Mouse (Mus musculus) MEL (cell line): ENCODE results near the gene Trmt1. TPM values are rescaled to one million over a fixed set of nuclear protein-coding genes. Genes with fewer than 3 reads are reported as not detected.

Experiments
- DNase-seq: peaks from one replicate; pipeline ENCODE4 v3.0.0; 2011; ENCODE audit warnings: low read depth, low spot score
- H3K27ac ChIP-seq: 2 replicates; pipeline ENCODE4 v1.5.1; 2012; ENCODE audit warnings: low read depth, mild to moderate bottlenecking, control low read depth, low read length, moderate library complexity; ENCODE audit not compliant: control insufficient read depth
- H3K27me3 ChIP-seq, 2 experiments: fragments of 150-350 bp in 1 of 2; sonication (generic) in 1 of 2; 2 replicates each; pipeline ENCODE4 v1.6.1; 2012; ENCODE audit warnings: low read length in 2 of 2, mild to moderate bottlenecking in 2 of 2, improper control_type of control experiment in 1 of 2, moderate library complexity in 1 of 2; ENCODE audit not compliant: insufficient read depth in 2 of 2, control insufficient read depth in 1 of 2
- H3K36me3 ChIP-seq, 2 experiments: 2 replicates each; pipeline ENCODE4 v1.6.1; 2012 to 2014; ENCODE audit warnings: low read length in 2 of 2, improper control_type of control experiment in 1 of 2, inconsistent platforms in 1 of 2, mild to moderate bottlenecking in 1 of 2; ENCODE audit not compliant: insufficient read depth in 2 of 2, control insufficient read depth in 1 of 2
- H3K4me1 ChIP-seq, 2 experiments: fragments of 150-350 bp in 1 of 2; sonication (generic) in 1 of 2; 2 replicates each; pipeline ENCODE4 v1.6.1; 2012; ENCODE audit warnings: low read length in 2 of 2, improper control_type of control experiment in 1 of 2, mild to moderate bottlenecking in 1 of 2; ENCODE audit not compliant: insufficient read depth in 2 of 2, control insufficient read depth in 1 of 2
- H3K4me3 ChIP-seq, 2 experiments: fragments of 150-350 bp in 1 of 2; sonication (generic) in 1 of 2; 2 replicates each; pipeline ENCODE4 v1.5.1; 2012; ENCODE audit warnings: low read depth in 2 of 2, low read length in 2 of 2, mild to moderate bottlenecking in 2 of 2, moderate library complexity in 2 of 2, control low read depth in 1 of 2, improper control_type of control experiment in 1 of 2; ENCODE audit not compliant: control insufficient read depth in 1 of 2, insufficient read depth in 1 of 2
- H3K79me2 ChIP-seq: 2 replicates; pipeline ENCODE4 v1.6.1; 2012; ENCODE audit warnings: mild to moderate bottlenecking, low read length, moderate library complexity; ENCODE audit not compliant: control insufficient read depth, poor library complexity, insufficient read depth
- H3K9ac ChIP-seq: 2 replicates; pipeline ENCODE4 v1.6.1; 2012; ENCODE audit warnings: low read depth, mild to moderate bottlenecking, control low read depth, low read length, moderate library complexity; ENCODE audit not compliant: control insufficient read depth, poor library complexity, severe bottlenecking
- H3K9me3 ChIP-seq: fragments of 150-350 bp; sonication (generic); replicated peaks from 2 replicates; pipeline ENCODE4 v1.6.1; 2012; ENCODE audit warnings: mild to moderate bottlenecking, low read length, improper control_type of control experiment, moderate library complexity; ENCODE audit not compliant: insufficient read depth
- BHLHE40 ChIP-seq: IDR thresholded peaks from 2 replicates; pipeline ENCODE4 v1.6.1; 2012; ENCODE audit warnings: low read depth, mild to moderate bottlenecking, inconsistent platforms, low read length, improper control_type of control experiment, borderline replicate concordance
- CHD1 ChIP-seq: IDR thresholded peaks from 2 replicates; pipeline ENCODE4 v1.6.1; 2012; ENCODE audit warnings: low read depth, mild to moderate bottlenecking, inconsistent platforms, low read length, improper control_type of control experiment
- CHD2 ChIP-seq: IDR thresholded peaks from 2 replicates; pipeline ENCODE4 v1.6.1; 2011; ENCODE audit warnings: low read length, improper control_type of control experiment
- CTCF ChIP-seq, 3 experiments: IDR thresholded peaks in 2 of 3; conservative IDR thresholded peaks in 1 of 3; 2 replicates each; pipeline ENCODE4 v1.5.1; 2011 to 2012; ENCODE audit warnings: low read length in 3 of 3, low read depth in 2 of 3, mild to moderate bottlenecking in 2 of 3, improper control_type of control experiment in 1 of 3, inconsistent platforms in 1 of 3, mixed read lengths in 1 of 3, moderate library complexity in 1 of 3; ENCODE audit not compliant: control insufficient read depth in 1 of 3, insufficient read depth in 1 of 3, poor library complexity in 1 of 3, severe bottlenecking in 1 of 3
- E2F4 ChIP-seq: IDR thresholded peaks from 2 replicates; pipeline ENCODE4 v1.6.1; 2011; ENCODE audit warnings: low read depth, low read length, improper control_type of control experiment, borderline replicate concordance
- ELF1 ChIP-seq: IDR thresholded peaks from 2 replicates; pipeline ENCODE4 v1.6.1; 2014; ENCODE audit warnings: low read depth, mild to moderate bottlenecking, inconsistent platforms, low read length, improper control_type of control experiment, moderate library complexity
- EP300 ChIP-seq, 2 experiments: IDR thresholded peaks; 2 replicates each; pipeline ENCODE4 v1.6.1; 2011; ENCODE audit warnings: improper control_type of control experiment in 2 of 2, low read length in 2 of 2, low read depth in 1 of 2, mild to moderate bottlenecking in 1 of 2
- ETS1 ChIP-seq: IDR thresholded peaks from 2 replicates; pipeline ENCODE4 v1.6.1; 2012; ENCODE audit warnings: low read depth, mild to moderate bottlenecking, inconsistent platforms, low read length, improper control_type of control experiment, moderate library complexity
- GABPA ChIP-seq: IDR thresholded peaks from 2 replicates; pipeline ENCODE4 v1.6.1; 2012; ENCODE audit warnings: low read depth, mild to moderate bottlenecking, inconsistent platforms, low read length, improper control_type of control experiment, moderate library complexity
- GATA1 ChIP-seq: IDR thresholded peaks from 2 replicates; pipeline ENCODE4 v1.6.1; 2011; ENCODE audit warnings: low read depth, low read length, improper control_type of control experiment
- HCFC1 ChIP-seq: IDR thresholded peaks from 2 replicates; pipeline ENCODE4 v1.6.1; 2012; ENCODE audit warnings: low read depth, mild to moderate bottlenecking, inconsistent platforms, low read length, improper control_type of control experiment, moderate library complexity
- JUND ChIP-seq: IDR thresholded peaks from 2 replicates; pipeline ENCODE4 v1.6.1; 2011; ENCODE audit warnings: low read depth, mild to moderate bottlenecking, improper control_type of control experiment, low read length
- KAT2A ChIP-seq: conservative IDR thresholded peaks from 2 replicates; pipeline ENCODE4 v1.6.1; 2012; ENCODE audit warnings: low read depth, low read length, improper control_type of control experiment, inconsistent platforms
- MAFK ChIP-seq: IDR thresholded peaks from 2 replicates; pipeline ENCODE4 v1.6.1; 2011; ENCODE audit warnings: low read depth, mild to moderate bottlenecking, low read length, improper control_type of control experiment, borderline replicate concordance
- MAZ ChIP-seq: IDR thresholded peaks from 2 replicates; pipeline ENCODE4 v1.6.1; 2012; ENCODE audit warnings: low read depth, mild to moderate bottlenecking, inconsistent platforms, low read length, improper control_type of control experiment
- MEF2A ChIP-seq: IDR thresholded peaks from 2 replicates; pipeline ENCODE4 v1.6.1; 2014; ENCODE audit warnings: low read depth, mild to moderate bottlenecking, inconsistent platforms, low read length, improper control_type of control experiment; ENCODE audit not compliant: poor library complexity, insufficient replicate concordance, severe bottlenecking; ENCODE audit errors: extremely low read depth
- MXI1 ChIP-seq: IDR thresholded peaks from 2 replicates; pipeline ENCODE4 v1.6.1; 2011; ENCODE audit warnings: mild to moderate bottlenecking, low read depth, low read length, improper control_type of control experiment
- MYB ChIP-seq: IDR thresholded peaks from 2 replicates; pipeline ENCODE4 v1.6.1; 2011; ENCODE audit warnings: mild to moderate bottlenecking, low read depth, low read length, improper control_type of control experiment
- MYC ChIP-seq: IDR thresholded peaks from 2 replicates; pipeline ENCODE4 v1.6.1; 2011; ENCODE audit warnings: low read depth, mild to moderate bottlenecking, low read length, improper control_type of control experiment, moderate library complexity
- NELFE ChIP-seq: IDR thresholded peaks from 2 replicates; pipeline ENCODE4 v1.6.1; 2011; ENCODE audit warnings: low read depth, low read length, improper control_type of control experiment
- NRF1 ChIP-seq: IDR thresholded peaks from 2 replicates; pipeline ENCODE4 v1.6.1; 2014; ENCODE audit warnings: low read depth, mild to moderate bottlenecking, inconsistent platforms, low read length, improper control_type of control experiment, moderate library complexity; ENCODE audit not compliant: poor library complexity, insufficient read depth, severe bottlenecking
- POLR2AphosphoS2 ChIP-seq: IDR thresholded peaks from 2 replicates; pipeline ENCODE4 v1.6.1; 2011; ENCODE audit warnings: low read length, improper control_type of control experiment
- POLR2AphosphoS5 ChIP-seq: IDR thresholded peaks from 2 replicates; pipeline ENCODE4 v1.6.1; 2012; ENCODE audit warnings: low read depth, borderline replicate concordance, mild to moderate bottlenecking, inconsistent platforms, low read length, moderate library complexity, mixed read lengths
- RAD21 ChIP-seq: IDR thresholded peaks from 2 replicates; pipeline ENCODE4 v1.6.1; 2011; ENCODE audit warnings: mild to moderate bottlenecking, low read depth, low read length, improper control_type of control experiment
- RCOR1 ChIP-seq: IDR thresholded peaks from 2 replicates; pipeline ENCODE4 v1.6.1; 2012; ENCODE audit warnings: low read depth, mild to moderate bottlenecking, inconsistent platforms, low read length, improper control_type of control experiment
- SIN3A ChIP-seq: IDR thresholded peaks from 2 replicates; pipeline ENCODE4 v1.6.1; 2012; ENCODE audit warnings: low read length, improper control_type of control experiment, inconsistent platforms
- SMC3 ChIP-seq: IDR thresholded peaks from 2 replicates; pipeline ENCODE4 v1.6.1; 2011; ENCODE audit warnings: low read depth, low read length, improper control_type of control experiment
- TAL1 ChIP-seq: IDR thresholded peaks from 2 replicates; pipeline ENCODE4 v1.6.1; 2012; ENCODE audit warnings: mild to moderate bottlenecking, inconsistent platforms, low read length, moderate library complexity, mixed read lengths
- TCF12 ChIP-seq: IDR thresholded peaks from 2 replicates; pipeline ENCODE4 v1.6.1; 2014; ENCODE audit warnings: low read depth, mild to moderate bottlenecking, inconsistent platforms, low read length, improper control_type of control experiment, moderate library complexity
- UBTF ChIP-seq: IDR thresholded peaks from 2 replicates; pipeline ENCODE4 v1.6.1; 2012; ENCODE audit warnings: low read depth, mild to moderate bottlenecking, inconsistent platforms, low read length, improper control_type of control experiment, moderate library complexity, borderline replicate concordance; ENCODE audit not compliant: insufficient read depth
- USF1 ChIP-seq: IDR thresholded peaks from 2 replicates; pipeline ENCODE4 v1.6.1; 2014; ENCODE audit warnings: low read depth, mild to moderate bottlenecking, inconsistent platforms, low read length, improper control_type of control experiment, moderate library complexity
- USF2 ChIP-seq, 2 experiments: IDR thresholded peaks; 2 replicates each; pipeline ENCODE4 v1.6.1; 2011 to 2012; ENCODE audit warnings: improper control_type of control experiment in 2 of 2, low read length in 2 of 2, borderline replicate concordance in 1 of 2, inconsistent platforms in 1 of 2, low read depth in 1 of 2, mild to moderate bottlenecking in 1 of 2; ENCODE audit not compliant: insufficient read depth in 1 of 2
- ZKSCAN1 ChIP-seq: IDR thresholded peaks from 2 replicates; pipeline ENCODE4 v1.6.1; 2012; ENCODE audit warnings: low read depth, mild to moderate bottlenecking, inconsistent platforms, low read length, improper control_type of control experiment, moderate library complexity
- ZMIZ1 ChIP-seq: IDR thresholded peaks from 2 replicates; pipeline ENCODE4 v1.6.1; 2012; ENCODE audit warnings: low read depth, mild to moderate bottlenecking, inconsistent platforms, low read length, improper control_type of control experiment, moderate library complexity
- ZNF384 ChIP-seq: IDR thresholded peaks from 2 replicates; pipeline ENCODE4 v1.6.1; 2012; ENCODE audit warnings: low read depth, mild to moderate bottlenecking, inconsistent platforms, low read length, improper control_type of control experiment
- polyA plus RNA-seq, 2 experiments: library from polyadenylated mRNA; stranded (reverse) in 1 of 2; unstranded in 1 of 2; fragments of >175 nt in 1 of 2; fragments of >200 nt in 1 of 2; gene quantifications; 2 replicates each; pipeline versions ENCODE4 v1.2.1 to v1.2.4; 2012; ENCODE audit warnings: low replicate concordance in 2 of 2, low read depth in 1 of 2; ENCODE audit not compliant: insufficient read length in 2 of 2, insufficient read depth in 1 of 2, missing spikeins in 1 of 2
- total RNA-seq: library from RNA; depleted of rRNA; stranded (reverse); fragments of 300-350 nt; gene quantifications from 2 replicates; pipeline ENCODE4 v1.2.3, GENCODE M21; 2012

The Trmt1 gene
- total and polyA plus RNA-seq, 3 experiments = 183 to 221 TPM; not detected in 1

DNA sequence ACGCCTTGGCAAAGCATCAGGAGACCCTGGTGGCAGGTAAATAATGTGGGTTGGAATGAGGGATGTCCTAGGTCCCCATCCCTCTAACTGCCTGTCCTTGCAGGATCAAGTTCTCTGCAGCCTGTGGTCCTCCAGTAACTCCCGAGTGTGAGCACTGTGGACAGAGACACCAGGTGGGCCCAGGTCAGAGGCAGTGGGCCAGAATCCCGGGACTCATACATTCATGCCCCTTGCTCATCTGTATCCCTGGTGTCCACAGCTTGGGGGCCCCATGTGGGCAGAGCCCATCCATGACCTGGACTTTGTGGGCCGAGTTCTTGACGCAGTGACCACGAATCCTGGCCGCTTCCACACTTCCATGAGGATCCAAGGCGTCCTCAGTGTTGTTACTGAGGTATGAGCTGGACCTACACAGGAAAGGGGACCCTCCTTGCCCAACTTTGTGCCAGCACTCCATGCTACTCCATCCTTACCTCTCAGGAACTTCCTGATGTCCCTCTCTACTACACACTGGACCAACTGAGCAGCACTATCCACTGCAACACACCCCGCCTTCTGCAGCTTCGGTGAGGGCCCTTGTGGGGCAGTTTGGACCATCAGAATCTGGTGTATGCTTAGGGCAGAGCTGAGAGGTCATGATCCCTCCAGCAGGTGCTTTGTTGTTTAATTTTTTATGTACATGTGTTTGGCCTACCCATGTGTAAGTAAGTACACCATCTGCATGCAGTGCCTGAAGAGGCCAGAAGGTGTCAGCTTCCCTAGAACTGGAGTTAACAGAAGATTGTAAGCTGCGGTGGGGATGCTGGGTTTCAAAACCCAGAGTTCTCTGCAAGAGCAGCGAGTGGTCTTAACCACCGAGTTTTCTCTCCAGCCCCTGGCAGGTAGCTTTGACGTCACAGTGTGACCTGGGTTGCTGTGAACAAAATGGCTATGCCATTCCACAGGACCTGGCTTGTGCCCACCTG is 11.3 kb downstream of the Trmt1 start:
- H3K9ac ChIP-seq = no peak overlapping the region
- peaks cover 6 to 18% of the 10 kb centered on the region in 2 experiments for H3K4me1 ChIP-seq
- peaks cover 0 to 12% of the 10 kb centered on the region in 2 experiments; a peak in 3 of 4 replicates for H3K36me3 ChIP-seq
- H3K4me3 ChIP-seq = no peak overlapping the region
- DNase-seq = peak; percentile 81
- H3K27ac ChIP-seq = no peak overlapping the region
- no peaks in the 10 kb centered on the region for H3K9me3 ChIP-seq
- H3K27me3 ChIP-seq = no peaks in the 10 kb centered on the region
- H3K79me2 ChIP-seq = peaks cover 8% of the 10 kb centered on the region
- TF ChIP-seq MAFK (no peak), TAL1 (no peak), ZKSCAN1 (no peak), HCFC1 (no peak), GATA1 (no peak), MYC (peak; percentile 49; the same call in 1 of the 2 replicates), CTCF (IDR thresholded peaks at IDR 0.05 in 2 of 3, conservative IDR thresholded peaks at IDR 0.05 in 1 of 3; ENCODE audit: control insufficient read depth in 1 of 3, insufficient read depth in 1 of 3, low read depth in 2 of 3, low read length in 3 of 3, poor library complexity in 1 of 3, severe bottlenecking in 1 of 3) (peak; percentile 46 to 72 (median 72)), SIN3A (peak; percentile 60), E2F4 (no peak), SMC3 (peak; percentile 82), MEF2A (no peak), ELF1 (no peak), JUND (no peak), EP300 (IDR thresholded peaks at IDR 0.05; ENCODE audit: low read depth in 1 of 2, low read length in 2 of 2) (no peak), CHD1 (no peak), MXI1 (peak; percentile 38; the same call in 1 of the 2 replicates), GABPA (no peak), MAZ (peak; percentile 51; the same call in 1 of the 2 replicates), NELFE (no peak), RCOR1 (no peak), NRF1 (no peak), ETS1 (no peak), POLR2AphosphoS5 (no peak), ZMIZ1 (no peak), POLR2AphosphoS2 (no peak), USF2 (IDR thresholded peaks at IDR 0.05; ENCODE audit: borderline replicate concordance in 1 of 2, insufficient read depth in 1 of 2, low read depth in 1 of 2, low read length in 2 of 2) (no peak), KAT2A (no peak), MYB (no peak), TCF12 (no peak), UBTF (no peak), ZNF384 (no peak), BHLHE40 (no peak), USF1 (no peak), CHD2 (no peak), RAD21 (peak; percentile 36)
